ENCODE assay signal across 38 mouse cellular contexts in the genomic region with DNA sequence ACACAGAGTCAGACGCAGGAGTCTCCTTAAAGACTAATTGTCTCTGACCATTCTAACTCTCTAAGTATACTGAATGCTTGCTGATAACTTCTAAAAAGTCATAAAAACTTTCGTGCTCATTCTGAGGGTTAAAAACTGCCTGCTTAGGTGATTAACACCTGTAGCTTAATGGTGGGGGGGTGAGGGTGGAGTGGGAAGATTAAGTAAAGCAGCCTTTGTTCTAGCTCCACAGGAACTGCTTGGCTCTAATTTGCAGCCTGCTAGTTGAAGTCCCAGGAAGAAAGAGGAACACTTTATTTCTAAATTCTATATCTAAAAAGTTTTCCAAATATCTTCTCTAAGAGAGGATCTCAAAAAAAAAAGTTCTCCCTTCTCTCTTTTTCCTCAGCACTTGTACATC. TPM values are rescaled to one million over a fixed set of nuclear protein-coding genes. Genes with fewer than 3 reads are reported as not detected.
"Had no signal": no experiment of that assay in that cellular context is flagged by ENCODE, and none has a peak within 500 bp of the region (broad histone marks: within the 10 kb centered on the region; RNA-seq: fewer than 3 reads in every experiment).

No protein-coding gene starts in this region.

- H3K36me3 ChIP-seq: limb, embryonic 10.5 days; limb, embryonic 12.5 days; limb, embryonic 13.5 days; limb, embryonic 15.5 days; liver, embryonic 12.5 days; liver, embryonic 13.5 days; liver, embryonic 15.5 days; lung, embryonic 15.5 days; midbrain, embryonic 10.5 days; midbrain, embryonic 12.5 days; midbrain, embryonic 13.5 days; midbrain, embryonic 15.5 days; neural tube, embryonic 12.5 days had no signal

- H3K9ac ChIP-seq: limb, embryonic 12.5 days; limb, embryonic 13.5 days; limb, embryonic 15.5 days; liver, embryonic 12.5 days; liver, embryonic 13.5 days; liver, embryonic 14.5 days; liver, embryonic 15.5 days; liver, postnatal 0 days; lung, embryonic 14.5 days; lung, embryonic 15.5 days; midbrain, embryonic 12.5 days; midbrain, embryonic 13.5 days; midbrain, embryonic 15.5 days; neural tube, embryonic 12.5 days had no signal

- H3K27me3 ChIP-seq: limb, embryonic 12.5 days; limb, embryonic 13.5 days; limb, embryonic 15.5 days; liver, embryonic 12.5 days; liver, embryonic 13.5 days; liver, embryonic 15.5 days; lung, embryonic 15.5 days; megakaryocyte, embryonic 14.5 days; midbrain, embryonic 12.5 days; midbrain, embryonic 13.5 days; midbrain, embryonic 15.5 days; neural tube, embryonic 12.5 days had no signal

- ATAC-seq: liver, embryonic 12.5 days; liver, postnatal 0 days; lung, postnatal 0 days; midbrain, embryonic 13.5 days; midbrain, embryonic 15.5 days; midbrain, embryonic 16.5 days had no signal

- H3K4me2 ChIP-seq: limb, embryonic 12.5 days; limb, embryonic 13.5 days; limb, embryonic 15.5 days; liver, embryonic 11.5 days; liver, embryonic 12.5 days; liver, embryonic 13.5 days; liver, embryonic 15.5 days; lung, embryonic 14.5 days; lung, embryonic 15.5 days; midbrain, embryonic 11.5 days; midbrain, embryonic 12.5 days; midbrain, embryonic 13.5 days; midbrain, embryonic 15.5 days; neural tube, embryonic 12.5 days had no signal

- H3K9me3 ChIP-seq: limb, embryonic 10.5 days; limb, embryonic 12.5 days; limb, embryonic 13.5 days; limb, embryonic 15.5 days; liver, embryonic 12.5 days; liver, embryonic 13.5 days; liver, embryonic 15.5 days; lung, embryonic 15.5 days; megakaryocyte, embryonic 14.5 days; midbrain, embryonic 10.5 days; midbrain, embryonic 12.5 days; midbrain, embryonic 13.5 days; midbrain, embryonic 15.5 days; neural tube, embryonic 12.5 days had no signal

- DNase-seq: left cerebral cortex, postnatal 4 days; liver; liver, embryonic 13.5 days; liver, postnatal 0 days; lung, adult 18-20 months; lung, adult 2 months; lung, embryonic 14.5 days; lung, postnatal 14 days; lung, postnatal 36 days; lung, postnatal 4 days; midbrain, embryonic 14.5 days had no signal

- H3K4me3 ChIP-seq: limb, embryonic 10.5 days; limb, embryonic 12.5 days; limb, embryonic 13.5 days; limb, embryonic 15.5 days; liver, embryonic 12.5 days; liver, embryonic 13.5 days; liver, embryonic 15.5 days; lung, embryonic 15.5 days; megakaryocyte, embryonic 14.5 days; midbrain, embryonic 10.5 days; midbrain, embryonic 12.5 days; midbrain, embryonic 13.5 days; midbrain, embryonic 15.5 days; myocyte; neural tube, embryonic 12.5 days had no signal

- H3K27ac ChIP-seq: limb, embryonic 10.5 days; limb, embryonic 12.5 days; limb, embryonic 13.5 days; limb, embryonic 15.5 days; liver, embryonic 12.5 days; liver, embryonic 13.5 days; liver, embryonic 14.5 days; liver, embryonic 15.5 days; lung, embryonic 15.5 days; macrophage; midbrain, embryonic 10.5 days; midbrain, embryonic 12.5 days; midbrain, embryonic 13.5 days; midbrain, embryonic 15.5 days; neural tube, embryonic 12.5 days had no signal

- H3K4me1 ChIP-seq: limb, embryonic 10.5 days; limb, embryonic 12.5 days; limb, embryonic 13.5 days; limb, embryonic 15.5 days; liver, embryonic 12.5 days; liver, embryonic 13.5 days; liver, embryonic 15.5 days; lung, embryonic 15.5 days; megakaryocyte, embryonic 14.5 days; midbrain, embryonic 10.5 days; midbrain, embryonic 12.5 days; midbrain, embryonic 13.5 days; midbrain, embryonic 15.5 days; neural tube, embryonic 12.5 days had no signal

RNA-seq across cellular contexts. Expression of a gene that starts 10.2 kb away (rescaled TPM):
- polyA plus RNA-seq: limb, embryonic 10.5 days; limb, embryonic 11.5 days; limb, embryonic 12.5 days; limb, embryonic 13.5 days; limb, embryonic 14.5 days; limb, embryonic 15.5 days; liver, adult 2 months; liver, embryonic 11.5 days; liver, embryonic 12.5 days; liver, embryonic 13.5 days; liver, embryonic 14.5 days; liver, embryonic 15.5 days; liver, embryonic 16.5 days; liver, postnatal 0 days; lung, adult 2 months; lung, embryonic 14.5 days; lung, embryonic 15.5 days; lung, embryonic 16.5 days; lung, postnatal 0 days; macrophage; midbrain, embryonic 10.5 days; midbrain, embryonic 11.5 days; midbrain, embryonic 12.5 days; midbrain, embryonic 13.5 days; midbrain, embryonic 14.5 days; midbrain, embryonic 15.5 days; midbrain, embryonic 16.5 days; midbrain, postnatal 0 days; myocyte; neural tube, embryonic 11.5 days; neural tube, embryonic 12.5 days had no signal

RNA-seq across cellular contexts. Expression of a gene that starts 13.0 kb away (rescaled TPM):
- polyA plus RNA-seq: limb, embryonic 10.5 days; limb, embryonic 11.5 days; limb, embryonic 12.5 days; limb, embryonic 13.5 days; limb, embryonic 14.5 days; limb, embryonic 15.5 days; liver, adult 2 months; liver, embryonic 11.5 days; liver, embryonic 12.5 days; liver, embryonic 13.5 days; liver, embryonic 14.5 days; liver, embryonic 15.5 days; liver, embryonic 16.5 days; liver, postnatal 0 days; lung, adult 2 months; lung, embryonic 14.5 days; lung, embryonic 15.5 days; lung, embryonic 16.5 days; lung, postnatal 0 days; macrophage; midbrain, embryonic 10.5 days; midbrain, embryonic 11.5 days; midbrain, embryonic 12.5 days; midbrain, embryonic 13.5 days; midbrain, embryonic 14.5 days; midbrain, embryonic 15.5 days; midbrain, embryonic 16.5 days; midbrain, postnatal 0 days; neural tube, embryonic 11.5 days; neural tube, embryonic 12.5 days had no signal

RNA-seq across cellular contexts. Expression of a gene that starts 31.1 kb away (rescaled TPM):
- polyA plus RNA-seq: limb, embryonic 10.5 days; limb, embryonic 11.5 days; limb, embryonic 12.5 days; limb, embryonic 13.5 days; limb, embryonic 14.5 days; limb, embryonic 15.5 days; liver, adult 2 months; liver, embryonic 11.5 days; liver, embryonic 12.5 days; liver, embryonic 13.5 days; liver, embryonic 14.5 days; liver, embryonic 15.5 days; liver, embryonic 16.5 days; liver, postnatal 0 days; lung, adult 2 months; lung, embryonic 14.5 days; lung, embryonic 15.5 days; lung, embryonic 16.5 days; lung, postnatal 0 days; macrophage; midbrain, embryonic 10.5 days; midbrain, embryonic 11.5 days; midbrain, embryonic 12.5 days; midbrain, embryonic 13.5 days; midbrain, embryonic 14.5 days; midbrain, embryonic 15.5 days; midbrain, embryonic 16.5 days; midbrain, postnatal 0 days; myocyte; neural tube, embryonic 11.5 days; neural tube, embryonic 12.5 days had no signal
